Mouse (Mus musculus) gastrocnemius, adult 2 months (tissue): ENCODE data around the gene Rtraf. TPM values are rescaled to one million over a fixed set of nuclear protein-coding genes. Genes with fewer than 3 reads are reported as not detected.

ENCODE experiments used
- DNase-seq: peaks from one replicate; pipeline ENCODE4 v3.0.0; 2022
- H3K27ac ChIP-seq: fragments of 200-600 bp; 2 replicates; pipeline ENCODE4 v1.8.1; 2022; ENCODE audit warnings: mild to moderate bottlenecking
- H3K4me3 ChIP-seq: fragments of 200-600 bp; 2 replicates; pipeline ENCODE4 v1.8.1; 2022; ENCODE audit warnings: mild to moderate bottlenecking, moderate library complexity
- CTCF ChIP-seq: fragments of 200-600 bp; IDR thresholded peaks from 2 replicates; pipeline ENCODE4 v1.8.1; 2022; ENCODE audit warnings: antibody characterized with exemption, mild to moderate bottlenecking, moderate library complexity
- intact Hi-C: fragments of 180-260 bp; cut with DNase I; formaldehyde crosslinking; loops from one replicate; pipeline ENCODE4 v1.15.1; 2025
- total RNA-seq, 2 experiments: library from RNA; stranded (reverse); gene quantifications; 2 replicates each; pipeline ENCODE4 v1.2.3; 2021

Rtraf gene
- total RNA-seq, 2 experiments from 2014 or later = 84.9 to 85.6 TPM

DNA sequence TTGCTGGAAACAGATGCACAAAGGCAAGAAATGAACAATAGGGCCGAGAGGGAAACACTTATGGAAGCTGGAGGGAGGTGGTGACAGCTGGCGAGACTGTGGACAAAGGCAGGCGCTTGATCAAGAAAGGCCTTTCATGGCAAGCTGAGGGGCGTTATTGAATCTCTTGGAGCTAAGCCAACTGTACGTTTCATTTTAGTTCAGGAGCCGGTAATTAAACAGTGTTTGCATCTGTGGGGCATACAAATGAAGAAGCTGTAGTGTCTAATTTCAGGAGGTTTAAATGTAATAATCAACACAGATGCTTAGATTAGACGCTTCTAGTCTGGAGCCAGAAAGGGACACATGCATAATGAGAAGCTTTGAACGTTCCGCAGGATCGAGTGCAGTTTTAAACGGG is 1.9 kb upstream of the Rtraf start:
- intact Hi-C loops = no loop called here
- no peak for DNase-seq
- TF ChIP-seq CTCF = no peak
- H3K27ac ChIP-seq = no peak overlapping the region
- H3K4me3 ChIP-seq = no peak overlapping the region

DNA sequence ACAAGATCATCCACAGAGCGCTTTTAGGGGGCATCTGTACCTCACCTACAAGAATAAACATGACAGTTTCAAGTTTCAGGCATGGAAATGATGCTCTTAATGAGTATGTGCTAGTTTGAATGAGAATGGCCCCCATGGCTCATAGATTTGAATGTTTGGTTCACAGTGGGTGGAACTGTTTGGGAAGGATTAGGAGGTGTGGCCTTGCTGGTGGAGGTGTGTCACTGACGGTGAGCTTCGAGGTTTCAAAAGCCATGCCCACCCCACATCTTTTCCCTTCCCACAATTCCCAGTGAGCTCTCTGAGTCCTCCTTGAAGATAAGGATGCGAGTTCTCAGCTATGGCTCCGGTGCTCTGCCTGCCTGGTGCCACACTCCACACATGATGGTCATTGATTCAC is 1.9 kb downstream of the Rtraf start:
- TF ChIP-seq CTCF = no peak
- no peak overlapping the region for H3K27ac ChIP-seq
- intact Hi-C loops = no loop called here
- no peak for DNase-seq
- H3K4me3 ChIP-seq = no peak overlapping the region

DNA sequence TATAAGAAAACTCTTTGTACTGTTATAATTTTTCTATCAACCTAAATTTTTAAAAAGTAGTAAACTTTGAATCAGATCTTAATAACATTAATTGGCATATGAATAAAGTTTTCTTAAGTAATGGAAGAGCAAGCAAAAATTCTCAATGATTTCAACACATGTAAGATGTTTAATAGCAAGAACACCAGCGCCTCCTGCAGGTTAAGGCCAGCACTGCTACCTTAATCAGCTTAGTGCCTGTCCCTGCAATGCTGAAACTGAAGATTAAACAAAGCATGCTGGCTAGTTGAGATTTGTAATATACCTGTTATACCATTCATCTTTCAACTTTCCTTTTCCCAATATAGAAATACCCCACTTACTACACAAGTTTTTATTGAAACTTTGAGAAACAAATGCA is 5.7 kb downstream of the Rtraf start:
- Histone ChIP-seq H3K27ac (no peak overlapping the region), H3K4me3 (no peak overlapping the region)
- peak; percentile 83 for DNase-seq
- intact Hi-C loops = loop anchor here (1.0 to 5.0 kb wide), 2 partner anchors 66 to 112 kb away; partner anchors contain the start of gene Nid2
- peak; percentile 97 for TF ChIP-seq CTCF

DNA sequence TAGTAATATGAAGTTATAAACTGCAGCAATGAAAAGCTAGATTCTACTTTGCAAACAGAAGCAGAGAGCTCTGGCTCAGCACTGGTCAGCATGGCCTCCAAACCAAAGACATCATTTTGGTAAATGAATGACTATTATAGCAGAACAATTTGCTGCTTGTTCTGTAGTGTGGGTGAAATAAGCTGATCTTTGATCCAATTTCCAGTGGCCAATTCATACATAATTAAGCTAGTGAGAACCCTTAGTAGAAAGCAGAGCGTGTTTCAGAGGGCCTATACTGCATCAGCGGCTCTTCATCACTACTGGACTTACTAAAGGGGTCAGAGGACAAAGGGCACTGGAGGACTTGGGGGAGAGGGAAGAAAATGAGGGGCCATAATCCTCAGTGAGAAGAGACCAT is 10.6 kb downstream of the Rtraf start:
- Histone ChIP-seq H3K4me3 (no peak overlapping the region), H3K27ac (no peak overlapping the region)
- no peak for DNase-seq
- TF ChIP-seq CTCF = no peak
- intact Hi-C loops = no loop called here

DNA sequence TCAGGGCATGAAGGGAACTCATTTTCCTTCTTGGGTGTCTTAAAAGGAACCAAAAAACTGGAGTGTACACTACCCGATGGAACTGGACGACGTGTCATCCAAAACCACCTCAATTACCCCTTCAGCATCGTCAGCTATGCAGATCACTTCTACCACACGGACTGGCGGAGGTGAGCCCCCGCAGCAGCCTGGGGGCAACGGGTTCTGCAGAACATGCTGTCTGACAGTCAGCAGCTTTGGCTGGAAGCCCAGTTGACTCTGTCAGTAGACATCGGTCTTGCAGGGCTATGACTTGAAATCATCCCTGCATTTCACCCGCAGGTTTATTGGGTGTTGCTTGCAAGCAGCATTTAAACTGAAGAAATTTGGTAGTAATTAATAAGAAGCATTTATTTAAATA is 13.7 kb downstream of the Rtraf start:
- H3K4me3 ChIP-seq = no peak overlapping the region
- no peak for DNase-seq
- H3K27ac ChIP-seq = no peak overlapping the region
- no peak for TF ChIP-seq CTCF
- intact Hi-C loops = no loop called here

DNA sequence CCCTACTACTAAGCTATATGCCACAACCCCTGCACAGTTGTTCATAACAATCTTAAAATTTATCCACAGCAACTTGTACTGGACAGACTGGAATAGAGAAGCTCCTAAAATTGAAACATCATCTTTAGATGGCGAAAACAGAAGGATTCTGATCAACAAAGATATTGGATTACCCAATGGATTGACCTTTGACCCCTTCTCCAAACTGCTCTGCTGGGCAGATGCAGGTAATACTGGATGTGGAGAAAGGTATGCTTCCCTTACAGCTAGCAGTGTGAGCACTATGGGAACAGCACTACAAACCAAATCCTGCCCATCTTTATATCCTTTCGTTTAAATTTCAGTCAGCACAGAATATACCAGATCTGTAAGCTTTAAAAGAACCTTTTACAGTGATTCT is 15.8 kb downstream of the Rtraf start:
- Histone ChIP-seq H3K4me3 (no peak overlapping the region), H3K27ac (no peak overlapping the region)
- intact Hi-C loops = no loop called here
- no peak for DNase-seq
- TF ChIP-seq CTCF = no peak

DNA sequence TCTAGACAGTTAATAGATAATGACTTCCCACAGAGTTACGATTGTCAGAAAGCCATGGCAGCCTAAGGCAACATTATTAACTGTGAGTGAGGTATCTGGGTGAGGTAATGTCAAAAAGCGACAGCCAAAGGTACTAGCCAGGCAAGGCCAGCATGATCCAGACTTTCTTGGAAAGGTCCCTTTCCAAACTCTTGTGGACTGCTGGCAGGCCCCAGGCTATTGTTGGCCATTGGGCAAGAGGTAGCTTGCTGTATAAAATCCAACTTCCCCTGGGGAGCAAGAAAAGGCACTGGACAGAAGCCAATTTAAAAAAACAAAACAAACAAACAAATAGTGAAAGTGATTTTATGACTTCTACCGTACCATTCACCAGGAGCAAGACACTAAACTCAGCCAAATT is 16.3 kb downstream of the Rtraf start:
- no peak overlapping the region for H3K4me3 ChIP-seq
- peak; percentile 32 for DNase-seq
- intact Hi-C loops = no loop called here
- H3K27ac ChIP-seq = no peak overlapping the region
- TF ChIP-seq CTCF = no peak

DNA sequence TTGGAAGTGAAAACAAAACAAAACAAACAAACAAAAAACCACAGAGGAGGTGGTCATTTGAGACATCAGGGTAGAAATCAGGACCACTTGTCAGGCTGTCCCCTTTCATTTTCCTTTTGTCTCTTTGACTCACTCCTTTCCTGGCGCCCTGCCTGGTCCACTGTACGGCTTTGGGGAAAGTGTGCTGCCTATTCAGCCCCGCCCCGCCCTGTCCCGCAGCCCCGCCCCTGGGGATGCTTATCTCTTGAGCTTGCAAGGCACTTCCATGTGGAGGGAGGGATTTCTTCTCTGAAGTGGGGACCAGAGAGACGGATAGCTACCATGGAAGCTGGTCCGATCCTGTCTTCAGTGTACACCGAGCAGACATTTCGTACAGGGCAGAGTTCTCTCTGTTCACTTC is 20.0 kb downstream of the Rtraf start:
- DNase-seq = no peak
- intact Hi-C loops = no loop called here
- Histone ChIP-seq H3K27ac (no peak overlapping the region), H3K4me3 (no peak overlapping the region)
- TF ChIP-seq CTCF = no peak

DNA sequence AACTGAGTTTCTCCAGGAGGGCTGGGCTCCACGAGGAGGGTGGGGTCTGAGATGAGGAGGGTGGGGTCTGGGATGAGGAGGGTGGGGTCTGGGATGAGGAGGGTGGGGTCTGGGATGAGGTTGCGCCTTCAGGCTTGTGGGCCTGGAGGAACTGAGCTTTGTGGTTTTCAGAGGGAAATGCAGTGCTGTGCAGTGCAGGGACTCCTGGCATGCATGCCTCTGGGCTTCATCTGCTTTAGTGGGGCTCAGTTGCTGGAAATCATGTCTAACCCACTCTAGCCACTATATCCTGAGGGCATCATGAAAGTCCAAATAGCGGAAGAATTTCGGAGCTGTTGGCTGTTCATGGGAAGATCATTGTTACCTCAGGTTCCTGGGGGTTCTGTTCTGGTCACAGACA is 20.4 kb downstream of the Rtraf start:
- H3K4me3 ChIP-seq = no peak overlapping the region
- intact Hi-C loops = no loop called here

DNA sequence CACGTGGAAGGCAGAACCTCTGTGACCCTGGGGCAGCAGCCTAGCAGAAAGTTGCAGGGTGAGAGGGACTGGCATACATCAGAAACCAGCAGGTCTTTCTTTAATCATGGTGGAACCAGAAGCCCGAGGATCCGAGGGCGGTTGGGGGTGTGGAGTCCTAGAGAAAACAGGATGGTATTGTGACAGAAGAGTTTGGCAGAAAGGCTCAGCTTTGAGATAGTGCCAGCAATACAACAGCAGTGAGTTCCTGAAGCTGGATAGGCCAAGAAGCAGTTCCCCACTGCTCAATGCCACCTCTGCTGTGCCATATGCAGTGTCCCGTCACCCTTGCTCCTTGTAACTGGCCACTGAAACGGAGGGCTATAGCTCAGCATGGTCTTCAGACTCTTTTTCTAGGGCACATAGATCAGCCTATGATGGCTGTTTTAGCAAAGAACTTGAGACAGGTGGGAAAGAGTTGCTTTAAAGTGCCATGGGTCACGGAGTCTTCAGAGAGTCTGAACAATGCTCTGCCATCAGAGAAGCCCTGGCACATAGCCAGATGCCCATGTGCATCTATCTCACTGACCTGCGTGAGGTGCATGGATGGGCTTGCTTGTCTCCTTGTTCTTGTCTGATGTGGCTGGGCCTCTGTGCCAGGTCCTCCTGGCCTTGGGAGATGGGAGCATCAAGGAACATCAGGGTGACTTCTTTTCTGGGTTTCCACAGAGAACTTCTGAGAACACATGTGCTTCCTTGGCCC is 22.0 kb downstream of the Rtraf start:
- intact Hi-C loops = no loop called here
- Histone ChIP-seq H3K27ac (no peak overlapping the region), H3K4me3 (no peak overlapping the region)
- DNase-seq = no peak
- no peak for TF ChIP-seq CTCF

More for the DNA sequence above, 20.4 kb downstream of the Rtraf start:
- no peak for DNase-seq
- no peak overlapping the region for H3K27ac ChIP-seq
- no peak for TF ChIP-seq CTCF

DNA sequence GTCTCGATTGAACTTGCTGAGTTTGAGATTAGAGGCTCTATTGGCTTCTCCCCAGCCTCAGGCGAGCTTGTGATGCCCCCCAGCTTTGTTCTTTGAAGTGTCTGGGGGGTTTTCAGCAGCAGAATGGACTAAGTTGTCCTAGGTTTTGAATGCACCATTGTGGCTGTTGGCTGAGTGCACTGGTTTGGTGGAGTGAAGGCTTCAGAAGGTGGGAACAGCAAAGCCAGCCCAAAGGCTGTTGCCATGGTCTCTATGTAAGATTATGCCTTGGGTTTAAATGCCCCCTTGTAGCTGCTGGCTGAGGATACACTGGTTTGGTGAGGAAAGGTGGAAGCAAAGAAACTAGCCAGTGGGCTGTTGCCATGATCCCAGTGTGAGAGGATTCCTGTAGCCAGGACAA is 23.1 kb downstream of the Rtraf start:
- H3K27ac ChIP-seq = no peak overlapping the region
- TF ChIP-seq CTCF = no peak
- intact Hi-C loops = no loop called here
- H3K4me3 ChIP-seq = no peak overlapping the region
- DNase-seq = no peak

DNA sequence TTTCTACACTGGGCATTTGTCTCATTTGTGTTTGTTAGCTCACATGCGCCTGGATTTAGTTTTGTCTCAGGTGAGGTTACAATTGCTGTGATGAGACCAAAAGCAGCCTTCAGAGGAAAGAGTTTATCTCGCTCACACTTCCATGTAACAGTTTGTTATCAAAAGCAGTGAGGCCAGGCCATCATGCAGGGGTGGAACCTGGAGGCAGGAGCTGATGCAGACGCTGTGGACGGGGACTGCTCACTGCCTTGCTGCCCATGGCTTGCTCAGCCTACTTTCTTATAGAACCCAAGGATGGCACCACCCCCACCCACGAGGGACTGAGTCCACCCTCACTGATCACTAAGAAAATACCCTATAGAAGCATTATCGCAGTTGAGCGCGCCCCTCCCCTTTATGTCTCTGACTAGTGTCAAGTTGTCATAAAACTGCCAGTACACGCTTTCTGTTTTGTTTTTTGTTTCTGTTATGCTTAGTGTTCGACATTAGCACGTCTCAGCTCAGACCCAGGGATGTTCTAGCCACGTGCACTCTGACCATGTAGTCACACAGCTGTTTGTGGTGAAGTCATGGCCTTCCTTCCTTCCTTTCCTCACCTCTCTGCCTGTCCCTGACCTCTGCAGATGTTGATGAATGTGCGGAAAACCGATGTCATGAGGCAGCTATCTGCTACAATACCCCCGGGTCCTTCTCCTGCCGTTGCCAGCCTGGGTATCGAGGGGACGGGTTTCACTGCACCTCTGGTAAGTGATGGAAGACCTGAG is 26.9 kb downstream of the Rtraf start:
- intact Hi-C loops = no loop called here
- no peak overlapping the region for H3K27ac ChIP-seq
- no peak for TF ChIP-seq CTCF
- H3K4me3 ChIP-seq = no peak overlapping the region
- no peak for DNase-seq

DNA sequence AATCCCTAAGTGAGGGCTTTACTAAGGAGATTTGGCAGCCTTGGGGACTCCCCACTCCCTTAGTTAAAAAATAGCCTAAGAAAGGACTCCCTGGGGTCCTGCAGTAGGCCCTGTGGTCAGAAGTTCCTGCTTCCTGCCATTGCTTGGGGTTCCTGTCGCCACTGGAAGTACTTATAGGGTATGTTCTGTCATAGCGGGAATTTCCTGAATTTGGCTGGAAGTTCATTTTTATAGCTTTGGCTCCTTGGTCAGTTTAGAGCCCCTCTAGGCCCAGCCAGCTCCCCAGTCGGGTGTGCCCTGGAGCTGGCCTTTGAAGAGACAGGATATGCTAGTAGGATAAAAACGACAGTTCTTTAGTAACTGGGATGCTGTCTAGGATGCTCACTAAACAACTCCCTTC is 28.7 kb downstream of the Rtraf start:
- intact Hi-C loops = no loop called here
- H3K27ac ChIP-seq = no peak overlapping the region
- no peak overlapping the region for H3K4me3 ChIP-seq
- DNase-seq = no peak
- TF ChIP-seq CTCF = no peak

DNA sequence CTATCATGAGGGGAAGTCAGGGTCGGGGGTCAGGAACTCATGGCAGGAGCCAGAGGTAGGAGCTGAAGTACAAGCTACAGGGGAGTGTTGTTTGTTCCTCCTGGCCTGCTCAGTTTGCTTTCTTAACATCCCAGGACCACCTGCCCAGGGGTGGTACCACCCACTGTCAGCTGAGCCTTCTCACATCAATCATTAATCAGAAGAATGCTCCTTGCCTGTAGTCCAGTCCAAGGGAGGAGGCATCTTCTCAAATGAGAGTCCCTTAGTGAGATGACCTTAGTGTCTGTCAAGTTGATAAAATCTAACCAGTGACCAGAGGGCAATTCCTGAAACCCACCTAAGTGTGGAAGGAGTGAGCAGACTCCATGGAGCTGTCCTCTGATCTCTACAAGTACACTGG is 35.2 kb downstream of the Rtraf start:
- no peak overlapping the region for H3K27ac ChIP-seq
- DNase-seq = no peak
- H3K4me3 ChIP-seq = no peak overlapping the region
- intact Hi-C loops = no loop called here
- no peak for TF ChIP-seq CTCF
